Mouse (Mus musculus) limb, embryonic 12.5 days (tissue): ENCODE measurements around the gene Rad1. TPM values are rescaled to one million over a fixed set of nuclear protein-coding genes. Genes with fewer than 3 reads are reported as not detected.
"Not testable (repeated sequence)": the region's sequence is repeated elsewhere in the genome, so short reads cannot be mapped to it uniquely, and the experiment has no call there.

Experiments used
- ATAC-seq: fragments of 200-750 bp; cut with Nextera tagmentation; 2 replicates; pipeline ENCODE4 v1.8.0; 2017; ENCODE audit warnings: low read depth, moderate TSS enrichment; ENCODE audit not compliant: insufficient number of reproducible peaks, insufficient read depth, low FRiP score, low TSS enrichment
- H3K27ac ChIP-seq: fragments of 300-500 bp; sonication (generic); 2 replicates; pipeline ENCODE4 v1.5.1; 2016; ENCODE audit warnings: mild to moderate bottlenecking, moderate library complexity
- H3K27me3 ChIP-seq: fragments of 300-500 bp; sonication (generic); 2 replicates; pipeline ENCODE4 v1.6.1; 2016; ENCODE audit warnings: mild to moderate bottlenecking, moderate library complexity
- H3K36me3 ChIP-seq: fragments of 300-500 bp; sonication (generic); 2 replicates; pipeline ENCODE4 v1.6.1; 2016; ENCODE audit warnings: mild to moderate bottlenecking, moderate library complexity
- H3K4me1 ChIP-seq: fragments of 300-500 bp; sonication (generic); replicated peaks from 2 replicates; pipeline ENCODE4 v1.6.1; 2016
- H3K4me2 ChIP-seq: fragments of 300-500 bp; sonication (generic); 2 replicates; pipeline ENCODE4 v1.6.1; 2016; ENCODE audit warnings: mild to moderate bottlenecking, moderate library complexity
- H3K4me3 ChIP-seq: fragments of 300-500 bp; sonication (generic); replicated peaks from 2 replicates; pipeline ENCODE4 v1.5.1; 2016; ENCODE audit warnings: mild to moderate bottlenecking
- H3K9ac ChIP-seq: fragments of 300-500 bp; sonication (generic); replicated peaks from 2 replicates; pipeline ENCODE4 v1.6.1; 2016; ENCODE audit warnings: mild to moderate bottlenecking, moderate library complexity
- H3K9me3 ChIP-seq: fragments of 300-500 bp; sonication (generic); 2 replicates; pipeline ENCODE4 v1.6.1; 2016; ENCODE audit warnings: mild to moderate bottlenecking, moderate library complexity
- WGBS: fragments of 180-500 bp; shearing (Covaris S2); methylation state at CpG from one replicate; pipeline ENCODE4 v1.1.7; 2016; 5-methylcytosine and 5-hydroxymethylcytosine counted together
- polyA plus RNA-seq: library from polyadenylated mRNA; unstranded; fragments of >200 nt; fragmentation: Nextera tagmentation; extraction: Ambion mirVana; gene quantifications from 2 replicates; pipeline ENCODE4 v1.2.1, GENCODE M21; 2016

Gene Rad1
- polyA plus RNA-seq, 1 experiment from 2014 or later = 45.5 TPM

- peaks cover 9% of the 10 kb centered on the region for H3K36me3 ChIP-seq
- H3K4me1 ChIP-seq = peaks cover 9% of the 10 kb centered on the region
- WGBS = under 1% methylated on average over 48 of the region's 87 CpGs
- H3K27ac ChIP-seq = peak within 1 kb of the TSS; percentile 67
- H3K9ac ChIP-seq = peak within 1 kb of the TSS; percentile 78
- H3K4me2 ChIP-seq = peak within 1 kb of the TSS; percentile 87
- H3K27me3 ChIP-seq = no peaks in the 10 kb centered on the region
- no peaks in the 10 kb centered on the region for H3K9me3 ChIP-seq
- ATAC-seq = peak; percentile 91
- peak within 1 kb of the TSS; percentile 81 for H3K4me3 ChIP-seq
These were observed 15.5 kb upstream of the Rad1 start, which contains the start of gene Dnajc21 for GRCm38 (mm10) chr15:10470151-10470831. Dnajc21 (minus strand) TSS chr15:10470516.

GRCm38 (mm10) chr15:10470941-10471340 is 14.9 kb upstream of the Rad1 start:
- peaks cover 15% of the 10 kb centered on the region for H3K36me3 ChIP-seq
- H3K4me2 ChIP-seq = peak overlapping the region; percentile 87
- H3K9ac ChIP-seq = peak overlapping the region; percentile 47; the same call in 1 of the 2 replicates
- peaks cover 9% of the 10 kb centered on the region for H3K4me1 ChIP-seq
- WGBS = 12% methylated on average over 3 of the region's 3 CpGs
- peak; percentile 27; the same call in 1 of the 2 replicates for ATAC-seq
- H3K27ac ChIP-seq = no peak overlapping the region
- no peaks in the 10 kb centered on the region for H3K9me3 ChIP-seq
- H3K27me3 ChIP-seq = no peaks in the 10 kb centered on the region
- H3K4me3 ChIP-seq = peak overlapping the region; percentile 81

GRCm38 (mm10) chr15:10486365-10486839 is 584 bp downstream of the Rad1 start:
- H3K27ac ChIP-seq = peak overlapping the region; percentile 87
- no peaks in the 10 kb centered on the region for H3K27me3 ChIP-seq
- WGBS = under 1% methylated on average over 18 of the region's 18 CpGs
- peaks cover 18% of the 10 kb centered on the region for H3K4me1 ChIP-seq
- peak overlapping the region; percentile 70 for H3K4me2 ChIP-seq
- peaks cover 41% of the 10 kb centered on the region for H3K36me3 ChIP-seq
- H3K4me3 ChIP-seq = peak overlapping the region; percentile 83
- peak; percentile 59 for ATAC-seq
- peak overlapping the region; percentile 86 for H3K9ac ChIP-seq
- H3K9me3 ChIP-seq = no peaks in the 10 kb centered on the region

GRCm38 (mm10) chr15:10487246-10487645 is 1.4 kb downstream of the Rad1 start:
- Histone ChIP-seq H3K4me2 (peak overlapping the region; percentile 70), H3K27ac (no peak overlapping the region), H3K36me3 (peaks cover 40% of the 10 kb centered on the region), H3K27me3 (no peaks in the 10 kb centered on the region), H3K9ac (no peak overlapping the region), H3K9me3 (no peaks in the 10 kb centered on the region), H3K4me1 (peaks cover 18% of the 10 kb centered on the region), H3K4me3 (peak overlapping the region; percentile 83)
- WGBS = 66% methylated on average over 2 of the region's 2 CpGs
- ATAC-seq = no peak

GRCm38 (mm10) chr15:10490101-10490500 is 4.3 kb downstream of the Rad1 start:
- H3K27ac ChIP-seq = no peak overlapping the region
- no peak overlapping the region for H3K4me3 ChIP-seq
- H3K9me3 ChIP-seq = no peaks in the 10 kb centered on the region
- H3K9ac ChIP-seq = no peak overlapping the region
- no peak for ATAC-seq
- no peak overlapping the region for H3K4me2 ChIP-seq
- no peaks in the 10 kb centered on the region for H3K27me3 ChIP-seq
- 95% methylated on average over 5 of the region's 5 CpGs for WGBS
- H3K36me3 ChIP-seq = peaks cover 53% of the 10 kb centered on the region
- H3K4me1 ChIP-seq = peaks cover 9% of the 10 kb centered on the region

- ATAC-seq = no peak
- Histone ChIP-seq H3K9me3 (no peaks in the 10 kb centered on the region), H3K36me3 (peaks cover 40% of the 10 kb centered on the region), H3K27me3 (no peaks in the 10 kb centered on the region), H3K4me3 (no peak overlapping the region), H3K4me1 (no peaks in the 10 kb centered on the region), H3K4me2 (no peak overlapping the region), H3K27ac (no peak overlapping the region), H3K9ac (no peak overlapping the region)
- 94% methylated on average over 11 of the region's 11 CpGs for WGBS
These were observed 10.1 kb downstream of the Rad1 start for GRCm38 (mm10) chr15:10495944-10496343.

GRCm38 (mm10) chr15:10496696-10497095 is 10.9 kb downstream of the Rad1 start:
- H3K4me1 ChIP-seq = not testable (repeated sequence)
- WGBS = 100% methylated on average over 1 of the region's 1 CpGs

GRCm38 (mm10) chr15:10499593-10499992 is 13.8 kb downstream of the Rad1 start:
- ATAC-seq = no peak
- Histone ChIP-seq H3K27ac (no peak overlapping the region), H3K36me3 (peaks cover 13% of the 10 kb centered on the region; the same call in 1 of the 2 replicates), H3K4me1 (no peaks in the 10 kb centered on the region), H3K9me3 (no peaks in the 10 kb centered on the region), H3K27me3 (no peaks in the 10 kb centered on the region), H3K4me2 (no peak overlapping the region), H3K9ac (no peak overlapping the region), H3K4me3 (no peak overlapping the region)
- 73% methylated on average over 5 of the region's 5 CpGs for WGBS

More at GRCm38 (mm10) chr15:10496696-10497095, 10.9 kb downstream of the Rad1 start:
- H3K27ac ChIP-seq, ATAC-seq, H3K9me3 ChIP-seq, H3K4me2 ChIP-seq, H3K4me3 ChIP-seq, H3K27me3 ChIP-seq, H3K9ac ChIP-seq: not testable (repeated sequence)
- peaks cover 40% of the 10 kb centered on the region for H3K36me3 ChIP-seq

- Histone ChIP-seq H3K27ac (no peak overlapping the region), H3K4me2 (no peak overlapping the region)
- no peak for ATAC-seq
These were observed 14.2 kb downstream of the Rad1 start for GRCm38 (mm10) chr15:10500035-10500434.

GRCm38 (mm10) chr15:10500838-10501719 is 15.3 kb downstream of the Rad1 start:
- H3K9ac ChIP-seq = no peak overlapping the region
- H3K4me1 ChIP-seq = peaks cover 2% of the 10 kb centered on the region; the same call in 1 of the 2 replicates
- H3K27me3 ChIP-seq = no peaks in the 10 kb centered on the region
- ATAC-seq = peak; percentile 81; the same call in 1 of the 2 replicates
- no peak overlapping the region for H3K4me2 ChIP-seq
- H3K36me3 ChIP-seq = peaks cover 3% of the 10 kb centered on the region; the same call in 1 of the 2 replicates
- no peak overlapping the region for H3K4me3 ChIP-seq
- H3K27ac ChIP-seq = no peak overlapping the region
- 57% methylated on average over 11 of the region's 11 CpGs for WGBS
- H3K9me3 ChIP-seq = no peaks in the 10 kb centered on the region

More at GRCm38 (mm10) chr15:10500035-10500434, 14.2 kb downstream of the Rad1 start:
- no peak overlapping the region for H3K9ac ChIP-seq
- peaks cover 8% of the 10 kb centered on the region; the same call in 1 of the 2 replicates for H3K36me3 ChIP-seq
- H3K4me1 ChIP-seq = no peaks in the 10 kb centered on the region
- no peaks in the 10 kb centered on the region for H3K27me3 ChIP-seq
- no peaks in the 10 kb centered on the region for H3K9me3 ChIP-seq
- WGBS = 82% methylated on average over 5 of the region's 5 CpGs
- H3K4me3 ChIP-seq = no peak overlapping the region

GRCm38 (mm10) chr15:10506099-10506498 is 20.3 kb downstream of the Rad1 start:
- 20% methylated on average over 11 of the region's 11 CpGs for WGBS
- peak overlapping the region; percentile 21; the same call in 1 of the 2 replicates for H3K4me2 ChIP-seq
- no peak overlapping the region for H3K4me3 ChIP-seq
- H3K27me3 ChIP-seq = no peaks in the 10 kb centered on the region
- peaks cover 5% of the 10 kb centered on the region; the same call in 1 of the 2 replicates for H3K4me1 ChIP-seq
- no peak overlapping the region for H3K27ac ChIP-seq
- H3K36me3 ChIP-seq = no peaks in the 10 kb centered on the region
- no peak overlapping the region; the same call in 1 of the 2 replicates for H3K9ac ChIP-seq
- no peak for ATAC-seq
- no peaks in the 10 kb centered on the region for H3K9me3 ChIP-seq
